Mouse (Mus musculus) cerebellum, adult 2 months (tissue): ENCODE measurements around the gene Rfc2. TPM values are rescaled to one million over a fixed set of nuclear protein-coding genes. Genes with fewer than 3 reads are reported as not detected.

Experiments used
- DNase-seq, 2 experiments: peaks; one replicate each; pipeline ENCODE4 v3.0.0; 2021
- H3K27ac ChIP-seq: fragments of 200-500 bp; 2 replicates; pipeline ENCODE4 v1.5.1; 2012; ENCODE audit warnings: low read length, control low read depth, inconsistent platforms; ENCODE audit not compliant: insufficient read depth
- H3K27me3 ChIP-seq: fragments of 200-500 bp; 2 replicates; pipeline ENCODE4 v1.6.1; 2012; ENCODE audit warnings: inconsistent platforms, mild to moderate bottlenecking, low read length, moderate library complexity; ENCODE audit not compliant: control insufficient read depth, insufficient read depth
- H3K4me1 ChIP-seq: fragments of 200-500 bp; 2 replicates; pipeline ENCODE4 v1.6.1; 2011; ENCODE audit warnings: low read length; ENCODE audit not compliant: control insufficient read depth, insufficient read depth
- H3K4me3 ChIP-seq: fragments of 200-500 bp; replicated peaks from 2 replicates; pipeline ENCODE3; 2011; ENCODE audit warnings: mild to moderate bottlenecking, low read depth, low read length, control low read depth; ENCODE audit not compliant: insufficient read depth
- CTCF ChIP-seq: fragments of 200-500 bp; IDR thresholded peaks from 2 replicates; pipeline ENCODE4 v1.5.1; 2011; ENCODE audit warnings: low read depth, mild to moderate bottlenecking, control low read depth, low read length, moderate library complexity, borderline replicate concordance; ENCODE audit not compliant: insufficient read depth
- POLR2A ChIP-seq: fragments of 200-500 bp; IDR thresholded peaks from 2 replicates; pipeline ENCODE4 v1.6.1; 2011; ENCODE audit warnings: low read length, control low read depth, borderline replicate concordance; ENCODE audit not compliant: insufficient read depth
- WGBS: fragments of 180-500 bp; shearing (Covaris S2); methylation state at CpG from one replicate; pipeline ENCODE4 v1.1.7; 2018; 5-methylcytosine and 5-hydroxymethylcytosine counted together
- polyA plus RNA-seq: library from polyadenylated mRNA; depleted of rRNA; stranded (reverse); fragments of >200 nt; gene quantifications from 2 replicates; pipeline ENCODE4 v1.2.3, GENCODE M21; 2012

Rfc2 gene
- polyA plus RNA-seq, 1 experiment, result 116 TPM

DNA sequence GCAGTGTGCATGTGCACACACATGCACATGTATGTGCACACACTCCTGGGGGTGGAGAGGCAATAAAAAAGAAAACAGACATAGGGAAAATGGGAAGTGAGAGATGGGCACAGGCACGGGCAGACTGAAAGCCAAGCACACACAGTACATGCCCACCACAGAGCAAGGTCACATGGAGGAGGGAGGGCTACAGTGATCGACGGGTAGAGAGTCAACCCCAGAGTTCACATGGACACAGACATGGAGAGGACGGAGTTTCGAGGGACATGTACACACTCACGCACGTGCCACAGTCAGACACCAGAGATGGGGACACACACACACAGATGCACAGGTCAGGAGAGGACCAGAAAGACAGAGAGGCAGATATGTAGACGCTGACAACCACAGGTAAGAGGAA is 34.2 kb downstream of the Rfc2 start:
- no peak overlapping the region for H3K27ac ChIP-seq
- H3K4me3 ChIP-seq, result no peak overlapping the region
- H3K27me3 ChIP-seq, result no peaks in the 10 kb centered on the region
- 75% methylated on average over 8 of the region's 8 CpGs for WGBS
- no peak for TF ChIP-seq CTCF
- no peak for TF ChIP-seq POLR2A
- DNase-seq, result no peak
- no peaks in the 10 kb centered on the region for H3K4me1 ChIP-seq

DNA sequence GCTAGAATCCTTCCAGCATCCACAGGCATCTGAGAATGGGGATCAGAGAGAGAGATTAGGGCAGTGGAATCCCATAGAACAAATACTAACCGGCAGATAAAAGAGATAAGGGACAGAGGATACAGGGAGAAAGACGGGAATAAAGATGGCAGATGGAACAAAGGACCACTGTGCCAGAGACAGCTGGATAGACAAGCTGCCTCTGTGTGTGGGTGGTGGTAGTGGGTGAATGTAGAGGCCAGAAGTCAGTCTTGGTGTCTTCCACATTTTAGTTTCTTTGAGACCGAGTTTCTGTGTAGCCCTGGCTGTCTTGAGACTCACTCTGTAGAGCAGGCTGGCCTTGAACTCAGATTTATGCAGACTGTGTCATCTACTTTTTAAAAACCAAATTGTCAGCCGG is 34.6 kb downstream of the Rfc2 start:
- DNase-seq, result no peak
- WGBS, result 57% methylated on average over 4 of the region's 4 CpGs
- Histone ChIP-seq H3K4me3 (no peak overlapping the region), H3K27ac (no peak overlapping the region), H3K4me1 (no peaks in the 10 kb centered on the region), H3K27me3 (no peaks in the 10 kb centered on the region)
- TF ChIP-seq POLR2A (no peak), CTCF (no peak)

DNA sequence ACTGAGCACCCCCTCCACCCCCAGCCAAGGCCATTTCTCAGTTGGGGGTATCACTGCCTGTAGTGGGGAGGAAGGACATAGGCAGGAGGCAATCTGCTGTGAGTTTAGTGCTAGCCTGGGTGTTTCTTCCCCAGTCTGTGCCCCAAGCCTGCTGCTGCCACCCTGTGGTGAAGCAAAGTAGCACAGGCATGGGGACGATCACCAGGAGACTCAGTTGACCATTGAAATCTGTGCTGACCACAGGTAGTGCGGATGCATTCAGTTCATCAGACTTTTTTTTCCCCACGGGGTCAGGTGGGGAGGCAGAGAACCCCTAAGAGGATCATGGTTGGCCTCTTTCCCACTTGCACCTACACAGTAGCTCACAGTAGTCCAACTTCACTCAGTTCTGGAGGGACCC is 35.9 kb downstream of the Rfc2 start:
- Histone ChIP-seq H3K4me1 (peaks cover 3% of the 10 kb centered on the region; the same call in 1 of the 2 replicates), H3K27me3 (no peaks in the 10 kb centered on the region), H3K4me3 (no peak overlapping the region), H3K27ac (no peak overlapping the region)
- peak; percentile 41 to 55 for DNase-seq
- TF ChIP-seq POLR2A, result no peak
- TF ChIP-seq CTCF, result peak; percentile 86
- 66% methylated on average over 3 of the region's 3 CpGs for WGBS

DNA sequence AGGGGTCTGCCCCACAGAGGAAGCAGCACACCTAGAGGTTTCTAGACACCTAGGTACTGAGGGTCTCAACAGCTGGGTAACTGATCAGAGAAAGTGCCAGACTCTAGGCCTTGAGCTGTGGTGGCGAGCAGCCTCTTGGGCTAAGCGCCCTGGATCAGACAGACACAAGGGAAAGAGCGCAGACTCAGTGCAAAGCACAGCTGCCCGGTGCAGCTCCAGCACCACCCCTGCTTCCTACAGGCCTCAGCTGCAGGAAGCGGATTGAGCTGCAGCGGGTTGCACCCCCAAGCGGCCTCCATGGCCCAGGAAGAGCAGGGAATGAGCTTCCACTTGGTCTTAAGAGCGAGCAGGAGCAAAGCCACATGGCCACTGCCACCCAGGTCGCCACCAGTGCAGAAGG is 39.3 kb downstream of the Rfc2 start:
- TF ChIP-seq CTCF (no peak), POLR2A (no peak)
- no peak overlapping the region for H3K4me3 ChIP-seq
- no peaks in the 10 kb centered on the region for H3K27me3 ChIP-seq
- no peak for DNase-seq
- peak overlapping the region; percentile 7; the same call in 1 of the 2 replicates for H3K27ac ChIP-seq
- peaks cover 13% of the 10 kb centered on the region for H3K4me1 ChIP-seq
- 82% methylated on average over 9 of the region's 9 CpGs for WGBS

DNA sequence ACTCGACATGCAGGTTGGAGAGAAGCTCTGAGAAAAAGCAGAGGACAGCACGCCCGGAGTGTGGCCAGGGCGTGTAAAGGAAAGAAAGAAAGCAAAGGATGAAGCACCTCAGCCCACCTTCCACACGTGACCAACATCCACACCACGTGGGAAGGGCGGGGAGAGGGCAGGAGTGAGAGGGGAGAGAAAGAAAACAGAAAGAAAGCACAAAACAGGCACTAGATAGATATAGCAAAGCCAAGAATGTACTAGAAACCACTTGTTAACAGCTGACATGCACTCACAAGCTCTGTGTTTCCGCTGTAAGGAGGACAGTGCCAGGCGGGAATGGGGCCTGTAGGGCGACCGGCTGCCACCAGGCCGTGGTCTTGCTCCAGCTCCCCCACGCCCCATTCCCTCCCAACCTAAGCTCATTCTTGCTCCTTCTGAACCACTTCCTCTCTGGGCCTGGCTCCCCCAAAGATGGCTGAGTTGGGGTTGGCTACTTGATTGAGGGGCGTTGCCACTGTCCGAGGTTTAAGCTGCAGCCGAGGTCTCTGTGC is 40.0 kb downstream of the Rfc2 start:
- DNase-seq, result no peak
- Histone ChIP-seq H3K27me3 (no peaks in the 10 kb centered on the region), H3K4me1 (peaks cover 13% of the 10 kb centered on the region), H3K4me3 (no peak overlapping the region), H3K27ac (peak overlapping the region; percentile 7)
- TF ChIP-seq POLR2A (no peak), CTCF (no peak)
- 79% methylated on average over 16 of the region's 16 CpGs for WGBS

DNA sequence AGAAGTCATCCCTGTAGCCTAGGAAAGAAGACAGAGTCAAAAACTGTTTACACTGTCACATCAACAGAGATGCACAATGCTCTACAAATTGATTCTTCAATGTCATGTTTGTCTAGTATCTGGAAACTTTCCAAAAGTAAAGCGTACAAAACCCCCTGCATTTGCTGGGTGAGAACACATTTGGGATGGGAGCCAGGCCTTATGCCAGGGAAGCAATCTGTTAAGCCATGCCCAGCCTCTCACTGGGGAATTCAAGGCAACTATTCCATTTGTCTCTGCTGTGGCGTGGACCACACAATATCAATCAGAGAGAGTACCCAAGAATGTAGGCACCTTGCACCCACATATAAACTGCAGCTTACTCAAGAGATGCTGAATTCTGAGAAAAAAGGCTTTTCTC is 40.9 kb downstream of the Rfc2 start:
- peaks cover 13% of the 10 kb centered on the region for H3K4me1 ChIP-seq
- H3K4me3 ChIP-seq, result no peak overlapping the region
- no peak overlapping the region for H3K27ac ChIP-seq
- no peaks in the 10 kb centered on the region for H3K27me3 ChIP-seq
- 4% methylated on average over 2 of the region's 2 CpGs for WGBS
- TF ChIP-seq POLR2A (no peak), CTCF (no peak)
- peak in 1 of 2 experiments; percentile 55 for DNase-seq

DNA sequence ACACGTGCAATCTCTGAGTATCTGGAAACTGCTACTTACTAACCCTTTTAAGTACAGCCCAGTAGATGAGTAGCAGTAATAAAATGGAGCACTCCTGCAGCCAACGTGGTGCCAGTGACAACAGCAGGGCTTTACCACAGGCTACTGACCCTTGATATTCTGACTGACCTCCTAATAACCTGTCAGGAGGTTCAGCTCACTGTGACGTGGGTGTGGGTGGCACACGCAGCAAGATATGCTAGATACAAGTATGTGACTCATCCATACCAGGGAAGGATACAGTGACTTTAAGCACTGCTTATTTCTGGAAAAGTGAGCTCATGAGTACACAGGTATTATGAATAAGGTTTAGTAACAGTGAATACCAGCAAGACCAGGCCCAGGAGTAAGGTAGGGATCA is 48.3 kb downstream of the Rfc2 start:
- Histone ChIP-seq H3K4me3 (no peak overlapping the region), H3K27ac (no peak overlapping the region), H3K27me3 (no peaks in the 10 kb centered on the region), H3K4me1 (peaks cover 13% of the 10 kb centered on the region)
- no peak for TF ChIP-seq POLR2A
- no peak for TF ChIP-seq CTCF
- DNase-seq, result no peak
- 56% methylated on average over 4 of the region's 4 CpGs for WGBS

DNA sequence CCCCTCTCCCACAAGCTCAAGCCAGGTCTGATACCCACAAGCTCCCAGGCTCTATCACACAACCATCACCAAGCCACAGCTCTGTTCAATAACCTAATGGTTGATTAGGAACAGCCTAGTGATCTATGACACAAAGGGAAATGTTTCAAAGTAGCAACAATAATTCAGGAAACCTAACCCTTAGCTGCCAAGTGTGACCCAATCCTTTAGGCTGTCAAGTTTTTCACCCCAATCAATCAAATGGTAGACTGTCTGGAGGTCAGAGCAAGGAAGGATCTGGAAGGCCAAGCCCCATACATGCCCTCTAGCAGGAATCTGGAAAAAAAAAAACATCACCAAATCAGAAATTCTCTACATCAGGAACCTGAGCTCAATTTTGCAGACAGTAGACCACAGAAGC is 49.7 kb downstream of the Rfc2 start:
- no peak overlapping the region; the same call in 1 of the 2 replicates for H3K27ac ChIP-seq
- H3K27me3 ChIP-seq, result no peaks in the 10 kb centered on the region
- TF ChIP-seq POLR2A, result no peak
- no peak for TF ChIP-seq CTCF
- no peak for DNase-seq
- H3K4me1 ChIP-seq, result peaks cover 13% of the 10 kb centered on the region
- H3K4me3 ChIP-seq, result no peak overlapping the region

DNA sequence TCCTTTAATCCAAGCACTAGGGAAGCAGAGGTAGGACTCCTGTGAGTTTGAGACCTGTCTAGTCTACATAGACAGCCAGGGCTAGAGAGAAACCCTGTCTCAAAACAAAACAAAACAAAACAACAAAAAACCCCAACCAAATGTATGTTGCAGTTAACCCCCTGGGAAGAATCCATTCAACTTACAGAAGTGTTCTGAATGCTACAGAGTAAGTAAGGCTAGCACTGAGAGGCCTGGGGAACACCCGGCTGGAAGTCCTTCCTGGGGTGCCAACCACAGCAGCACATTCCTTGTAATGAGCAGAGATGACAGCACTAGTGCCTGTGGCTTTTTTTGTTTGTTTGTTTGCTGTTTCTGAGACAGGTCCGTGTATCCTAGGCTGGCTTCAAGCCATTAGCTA is 51.7 kb downstream of the Rfc2 start:
- 36% methylated on average over 2 of the region's 2 CpGs for WGBS
- H3K4me3 ChIP-seq, result no peak overlapping the region
- no peak for TF ChIP-seq POLR2A
- TF ChIP-seq CTCF, result no peak
- H3K27ac ChIP-seq, result no peak overlapping the region
- H3K4me1 ChIP-seq, result peaks cover 13% of the 10 kb centered on the region
- no peaks in the 10 kb centered on the region for H3K27me3 ChIP-seq
- no peak for DNase-seq
